In genomic region chr11:103026901-103027300, GRCm38 (mm10) we compare ENCODE assay signal across 9 mouse cellular contexts. TPM values are rescaled to one million over a fixed set of nuclear protein-coding genes. Genes with fewer than 3 reads are reported as not detected.
DNase-seq lines count a peak whose midpoint lies in the region; ATAC-seq and TF ChIP-seq lines count a peak whose summit lies in the region.
"Had no signal": no experiment of that assay in that cellular context is flagged by ENCODE, and none has a peak within 500 bp of the region (broad histone marks: within the 10 kb centered on the region; RNA-seq: fewer than 3 reads in every experiment).

No protein-coding gene starts in this region.

- H3K9ac ChIP-seq in lung, postnatal 0 days (replicated peaks; ENCODE audit: low read depth): no peak overlapping the region
- no peak overlapping the region for H3K9ac ChIP-seq in hindbrain, embryonic 14.5 days
- H3K9ac ChIP-seq in neural tube, embryonic 13.5 days: no peak overlapping the region

- 80% methylated on average over 3 of the region's 3 CpGs for WGBS in lung, postnatal 0 days
- whole genome bisulfite sequencing in hindbrain, embryonic 14.5 days: 94% methylated on average over 3 of the region's 3 CpGs
- WGBS in neural tube, embryonic 13.5 days: 86% methylated on average over 3 of the region's 3 CpGs

- no peak for TF ChIP-seq EP300 in lung, postnatal 0 days (IDR thresholded peaks at IDR 0.05)

- TF ChIP-seq CTCF in gastrocnemius, adult 2 months (IDR thresholded peaks at IDR 0.05): no peak
- no peak for TF ChIP-seq CTCF in lung, postnatal 0 days (IDR thresholded peaks at IDR 0.05)

- peak overlapping the region; percentile 95 for H3K27ac ChIP-seq in gastrocnemius, adult 2 months
- H3K27ac ChIP-seq in lung, postnatal 0 days (ENCODE audit: low read length): no peak overlapping the region
- H3K27ac ChIP-seq in hindbrain, embryonic 14.5 days: no peak overlapping the region
- H3K27ac ChIP-seq in neural tube, embryonic 13.5 days (replicated peaks): no peak overlapping the region

- peak overlapping the region; percentile 49; the same call in 1 of the 2 replicates for H3K4me2 ChIP-seq in lung, postnatal 0 days (replicated peaks; ENCODE audit: low read depth, low read length)
- peak overlapping the region; percentile 57; the same call in 1 of the 2 replicates for H3K4me2 ChIP-seq in hindbrain, embryonic 14.5 days (replicated peaks)
- H3K4me2 ChIP-seq in neural tube, embryonic 13.5 days: 0 out of 2 replicates have a peak overlapping the region, but pooled peaks have one; percentile 70

- peaks cover 16% of the 10 kb centered on the region; the same call in 1 of the 2 replicates for H3K4me1 ChIP-seq in lung, postnatal 0 days (ENCODE audit: insufficient read depth, low read depth, low read length)
- H3K4me1 ChIP-seq in hindbrain, embryonic 14.5 days (replicated peaks; ENCODE audit: control insufficient read depth, insufficient read depth, low read length): peaks cover 16% of the 10 kb centered on the region
- peaks cover 40% of the 10 kb centered on the region for H3K4me1 ChIP-seq in neural tube, embryonic 13.5 days (replicated peaks)

- intact Hi-C loops in gastrocnemius, adult 2 months (cut with DNase I): no loop called here

- H3K4me3 ChIP-seq in gastrocnemius, adult 2 months: peak overlapping the region; percentile 88
- H3K4me3 ChIP-seq in lung, postnatal 0 days (ENCODE audit: low read depth, low read length): no peak overlapping the region
- no peak overlapping the region for H3K4me3 ChIP-seq in hindbrain, embryonic 14.5 days (replicated peaks; ENCODE audit: low read length)
- no peak overlapping the region for H3K4me3 ChIP-seq in neural tube, embryonic 13.5 days

- DNase-seq in gastrocnemius, adult 2 months: no peak
- DNase-seq in gastrocnemius, postnatal 25 days: no peak
- peak; percentile 41 for DNase-seq in lung, postnatal 0 days (ENCODE audit: low spot score)
- DNase-seq in lung, postnatal 14 days: no peak
- DNase-seq in hindbrain, embryonic 14.5 days (ENCODE audit: low spot score): no peak
- DNase-seq in thymus, postnatal 0 days (ENCODE audit: low spot score): no peak

- H3K36me3 ChIP-seq in lung, postnatal 0 days (ENCODE audit: insufficient read depth, low read length): peaks cover 4% of the 10 kb centered on the region; the same call in 1 of the 2 replicates
- peaks cover 10% of the 10 kb centered on the region for H3K36me3 ChIP-seq in hindbrain, embryonic 14.5 days (replicated peaks; ENCODE audit: control insufficient read depth, insufficient read depth)
- no peaks in the 10 kb centered on the region for H3K36me3 ChIP-seq in neural tube, embryonic 13.5 days

- no peaks in the 10 kb centered on the region for H3K9me3 ChIP-seq in lung, postnatal 0 days (ENCODE audit: low read length)
- H3K9me3 ChIP-seq in hindbrain, embryonic 14.5 days (ENCODE audit: control insufficient read depth, low read length): no peaks in the 10 kb centered on the region
- H3K9me3 ChIP-seq in neural tube, embryonic 13.5 days: no peaks in the 10 kb centered on the region

- no peak for ATAC-seq in lung, postnatal 0 days
- ATAC-seq in hindbrain, embryonic 14.5 days (ENCODE audit: low FRiP score): no peak
- no peak for ATAC-seq in neural tube, embryonic 13.5 days (ENCODE audit: low read depth)
- no peak for ATAC-seq in erythroid progenitor cell, adult 5-6 weeks (replicated peaks; ENCODE audit: low FRiP score, poor library complexity, severe bottlenecking)
- ATAC-seq: CD4-positive, CD25-positive, alpha-beta regulatory T cell, adult 4 months had no signal

- no peaks in the 10 kb centered on the region for H3K27me3 ChIP-seq in lung, postnatal 0 days (replicated peaks; ENCODE audit: insufficient read depth, low read length)
- H3K27me3 ChIP-seq in hindbrain, embryonic 14.5 days (ENCODE audit: control insufficient read depth, insufficient read depth, low read length): no peaks in the 10 kb centered on the region
- H3K27me3 ChIP-seq in neural tube, embryonic 13.5 days: no peaks in the 10 kb centered on the region

RNA-seq across cellular contexts. Expression of gene Nmt1, which starts 1.1 kb away (rescaled TPM):
- 10 to 100 TPM; 43.8 to 51.9 TPM for total RNA-seq in gastrocnemius, adult 2 months (2021)
- 10 to 100 TPM; 35.6 to 36.7 TPM for total RNA-seq in gastrocnemius, postnatal 25 days (2021)
- 50.5 and 52.1 TPM in 2 replicates for polyA plus RNA-seq in lung, postnatal 0 days (2015; fragmentation: Nextera tagmentation; extraction: Ambion mirVana)
- 31.8 and 34.3 TPM in 2 replicates for polyA plus RNA-seq in hindbrain, embryonic 14.5 days (2014; fragmentation: Nextera tagmentation; extraction: Ambion mirVana)
- polyA plus RNA-seq in neural tube, embryonic 13.5 days (2015; fragmentation: Nextera tagmentation; extraction: Ambion mirVana): 31.2 and 32.3 TPM in 2 replicates
- total RNA-seq in erythroid progenitor cell, adult 5-6 weeks (2015; ENCODE audit: low replicate concordance): 25.2 and 31.0 TPM in 2 replicates
- total RNA-seq in erythroid progenitor cell, adult 5-6 weeks (2017; ENCODE audit: low replicate concordance): 27.1 and 35.8 TPM in 2 replicates
- polyA plus RNA-seq in thymus, postnatal 0 days (2015; fragmentation: Nextera tagmentation; extraction: Ambion mirVana): 81.6 and 85.6 TPM in 2 replicates

RNA-seq across cellular contexts. Expression of gene Dcakd, which starts 1.2 kb away (rescaled TPM):
- 10 to 100 TPM; 12.4 to 25.8 TPM for total RNA-seq in gastrocnemius, adult 2 months (2021)
- 10 to 100 TPM; 22.0 to 28.2 TPM for total RNA-seq in gastrocnemius, postnatal 25 days (2021)
- 43.5 and 51.1 TPM in 2 replicates for polyA plus RNA-seq in lung, postnatal 0 days (2015; fragmentation: Nextera tagmentation; extraction: Ambion mirVana)
- polyA plus RNA-seq in hindbrain, embryonic 14.5 days (2014; fragmentation: Nextera tagmentation; extraction: Ambion mirVana): 161 and 166 TPM in 2 replicates
- polyA plus RNA-seq in neural tube, embryonic 13.5 days (2015; fragmentation: Nextera tagmentation; extraction: Ambion mirVana): 161 and 171 TPM in 2 replicates
- 6.8 and 13.4 TPM in 2 replicates for total RNA-seq in erythroid progenitor cell, adult 5-6 weeks (2015; ENCODE audit: low replicate concordance)
- 4.4 and 10.7 TPM in 2 replicates for total RNA-seq in erythroid progenitor cell, adult 5-6 weeks (2017; ENCODE audit: low replicate concordance)
- 31.3 and 39.8 TPM in 2 replicates for polyA plus RNA-seq in thymus, postnatal 0 days (2015; fragmentation: Nextera tagmentation; extraction: Ambion mirVana)
